Mouse (Mus musculus) skeletal muscle tissue, adult 2 months (tissue): ENCODE measurements around the gene Trak1.
A peak's percentile ranks its signal among the peaks of the same experiment; 100 is the strongest.

Experiments
- DNase-seq: peaks from one replicate; pipeline ENCODE4 v3.0.0-alpha.2; 2012; ENCODE audit warnings: low read depth, low spot score

Trak1 gene

GRCm38 (mm10) chr9:121293187-121293586, 4.1 kb upstream of the Trak1 start:
- no peak for DNase-seq

- no peak for DNase-seq
Measured at GRCm38 (mm10) chr9:121295221-121295620, 2.1 kb upstream of the Trak1 start.

GRCm38 (mm10) chr9:121298065-121298398, 730 bp downstream of the Trak1 start:
- DNase-seq: no peak

GRCm38 (mm10) chr9:121298411-121299091, 1.2 kb downstream of the Trak1 start:
- peak; percentile 50 for DNase-seq

GRCm38 (mm10) chr9:121299223-121299755, 2.0 kb downstream of the Trak1 start:
- DNase-seq: no peak

- DNase-seq: no peak
Measured at GRCm38 (mm10) chr9:121299976-121300570, 2.8 kb downstream of the Trak1 start.

- no peak for DNase-seq
Measured at GRCm38 (mm10) chr9:121301041-121301920, 4.0 kb downstream of the Trak1 start.

GRCm38 (mm10) chr9:121302543-121302942, 5.2 kb downstream of the Trak1 start:
- DNase-seq: no peak

- no peak for DNase-seq
Measured at GRCm38 (mm10) chr9:121303086-121303485, 5.8 kb downstream of the Trak1 start.

GRCm38 (mm10) chr9:121303748-121304147, 6.4 kb downstream of the Trak1 start:
- no peak for DNase-seq

- no peak for DNase-seq
Measured at GRCm38 (mm10) chr9:121304520-121304919, 7.2 kb downstream of the Trak1 start.

GRCm38 (mm10) chr9:121305456-121305855, 8.2 kb downstream of the Trak1 start:
- no peak for DNase-seq

GRCm38 (mm10) chr9:121309287-121309686, 12.0 kb downstream of the Trak1 start:
- DNase-seq: no peak

GRCm38 (mm10) chr9:121310501-121310900, 13.2 kb downstream of the Trak1 start:
- DNase-seq: no peak

GRCm38 (mm10) chr9:121311846-121312236, 14.5 kb downstream of the Trak1 start:
- no peak for DNase-seq

- DNase-seq: no peak
Measured at GRCm38 (mm10) chr9:121312237-121312891, 15.1 kb downstream of the Trak1 start.

- peak; percentile 95 for DNase-seq
Measured at GRCm38 (mm10) chr9:121313656-121314374, 16.5 kb downstream of the Trak1 start.

- peak; percentile 76 for DNase-seq
Measured at GRCm38 (mm10) chr9:121314541-121315152, 17.3 kb downstream of the Trak1 start.

GRCm38 (mm10) chr9:121315901-121316595, 18.7 kb downstream of the Trak1 start:
- no peak for DNase-seq
